Mouse (Mus musculus): ENCODE results near the gene Aox2. TPM values are rescaled to one million over a fixed set of nuclear protein-coding genes. Genes with fewer than 3 reads are reported as not detected.
A peak's percentile ranks its signal among the peaks of the same experiment; 100 is the strongest.

Gene Aox2
- polyA plus RNA-seq, 1 experiment from 2014 or later: 0.05 TPM

DNA sequence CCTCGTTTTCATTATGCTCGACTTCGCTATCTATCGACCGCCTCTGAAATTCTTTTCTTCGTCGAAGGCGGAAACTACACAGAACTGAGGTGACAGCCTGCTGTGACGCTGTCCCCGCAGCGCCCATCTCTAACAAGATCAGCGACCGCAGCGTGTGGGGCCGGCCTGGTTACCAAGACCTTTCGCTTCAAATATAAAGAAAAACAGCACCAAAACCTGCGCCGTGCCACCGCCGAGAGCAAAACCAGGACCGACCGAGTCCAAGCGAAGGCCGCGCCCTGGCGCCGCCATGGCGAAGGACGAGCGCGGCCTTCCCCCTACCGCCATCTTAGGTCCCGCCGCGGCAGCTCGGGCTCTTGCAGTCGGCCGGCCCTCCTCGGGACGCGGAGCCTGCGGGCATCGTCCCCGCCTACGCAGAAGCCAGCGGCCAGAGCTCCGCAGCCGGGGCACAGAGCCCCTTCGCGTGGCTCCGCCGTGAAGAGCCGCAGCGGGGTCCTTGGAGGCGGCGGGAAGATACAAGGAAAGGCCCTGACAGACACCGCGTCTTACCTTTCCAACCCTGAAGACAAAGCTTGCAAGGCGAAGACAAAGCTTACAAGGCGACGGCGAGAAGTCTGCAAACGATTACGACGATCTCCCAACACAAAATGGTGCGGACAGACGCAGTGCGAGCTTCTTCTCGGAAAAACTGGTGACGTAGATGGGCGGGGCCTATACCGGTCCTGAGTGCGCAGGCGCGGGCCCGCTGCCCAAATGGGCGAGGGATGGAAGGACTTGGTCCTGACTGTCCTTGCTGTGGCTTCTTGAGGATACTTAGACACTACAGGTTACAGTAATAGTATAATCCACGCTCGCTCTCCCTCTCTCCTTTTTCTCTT lies 145.5 kb downstream of the Aox2 start, which contains the start of gene Clk1:
Gene Clk1, minus strand, starts transcription at position 696 of the 878 bp plus-strand sequence.
- Histone ChIP-seq H3K9me3 (no peaks in the 10 kb centered on the region), H3K27me3 (ENCODE audit: insufficient read depth, poor library complexity, severe bottlenecking) (no peaks in the 10 kb centered on the region), H3K36me3 (peaks cover 34% of the 10 kb centered on the region), H3K4me3 (peak within 1 kb of the TSS; percentile 99), H3K27ac (peak within 1 kb of the TSS; percentile 100), H3K4me1 (replicated peaks) (peaks cover 21% of the 10 kb centered on the region)
- DNase-seq (ENCODE audit: low spot score): peak; percentile 94
- WGBS: under 1% methylated on average over 79 of the region's 79 CpGs

DNA sequence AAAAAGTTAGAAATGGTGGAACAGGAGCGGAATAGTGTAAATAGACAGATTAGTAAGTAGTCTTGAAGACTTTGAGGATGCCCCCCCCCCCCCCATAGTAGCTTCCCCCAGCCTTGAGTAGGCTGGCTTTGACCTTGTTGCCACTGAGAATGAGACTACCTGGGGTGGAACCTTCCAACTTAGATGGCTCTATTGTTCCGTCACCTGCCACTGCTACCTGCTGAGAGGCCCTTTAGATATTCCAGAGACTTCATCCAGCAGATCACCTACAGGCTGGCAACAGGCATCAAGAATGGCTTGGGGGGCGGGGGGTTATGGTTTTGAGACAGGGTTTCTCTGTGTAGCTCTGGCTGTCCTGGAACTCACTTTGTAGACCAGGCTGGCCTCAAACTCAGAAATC lies 146.4 kb downstream of the Aox2 start:
- H3K9me3 ChIP-seq: no peaks in the 10 kb centered on the region
- H3K36me3 ChIP-seq: peaks cover 24% of the 10 kb centered on the region
- H3K27ac ChIP-seq: no peak overlapping the region
- DNase-seq (ENCODE audit: low spot score): no peak
- H3K4me3 ChIP-seq: 0 out of 2 replicates have a peak overlapping the region, but pooled peaks have one; percentile 99
- H3K27me3 ChIP-seq (ENCODE audit: insufficient read depth, poor library complexity, severe bottlenecking): no peaks in the 10 kb centered on the region
- 87% methylated on average over 3 of the region's 3 CpGs for WGBS
- H3K4me1 ChIP-seq (replicated peaks): peaks cover 21% of the 10 kb centered on the region

Other genes starting within 250 kb of the Aox2 start
- 0.03 and 0.25 TPM in 2 replicates for gene Aox1, start 248.4 kb upstream of the Aox2 start, polyA plus RNA-seq (2016; fragmentation: Nextera tagmentation; extraction: Ambion mirVana)
- gene Aox3, start 165.2 kb upstream of the Aox2 start, polyA plus RNA-seq (2016; fragmentation: Nextera tagmentation; extraction: Ambion mirVana): 0.06 and 0.26 TPM in 2 replicates
- 0.05 and 0.07 TPM in 2 replicates for gene Aox4, start 67.9 kb upstream of the Aox2 start, polyA plus RNA-seq (2016; fragmentation: Nextera tagmentation; extraction: Ambion mirVana)
- gene Bzw1, start 114.6 kb downstream of the Aox2 start, polyA plus RNA-seq (2016; fragmentation: Nextera tagmentation; extraction: Ambion mirVana): 367 and 442 TPM in 2 replicates
- gene Clk1, start 145.7 kb downstream of the Aox2 start, polyA plus RNA-seq (2016; fragmentation: Nextera tagmentation; extraction: Ambion mirVana): 121 and 127 TPM in 2 replicates
- gene Nif3l1, start 166.8 kb downstream of the Aox2 start, polyA plus RNA-seq (2016; fragmentation: Nextera tagmentation; extraction: Ambion mirVana): 70.7 and 75.9 TPM in 2 replicates
- gene Ppil3, start 167.2 kb downstream of the Aox2 start, polyA plus RNA-seq (2016; fragmentation: Nextera tagmentation; extraction: Ambion mirVana): 54.8 and 58.9 TPM in 2 replicates
- gene Orc2, start 226.8 kb downstream of the Aox2 start, polyA plus RNA-seq (2016; fragmentation: Nextera tagmentation; extraction: Ambion mirVana): 35.8 and 46.4 TPM in 2 replicates

Data from hindbrain, embryonic 10.5 days (tissue).